Mouse (Mus musculus) left cerebral cortex, adult 2 months (tissue): ENCODE measurements around the gene Dad1. TPM values are rescaled to one million over a fixed set of nuclear protein-coding genes. Genes with fewer than 3 reads are reported as not detected.

Experiments
- DNase-seq, 2 experiments: peaks; one replicate each; pipeline ENCODE4 v3.0.0; 2021 to 2022; ENCODE audit warnings: low spot score in 2 of 2, mixed read lengths in 1 of 2; ENCODE audit errors: extremely low spot score in 1 of 2
- H3K27ac ChIP-seq: fragments of 200-600 bp; 2 replicates; pipeline ENCODE4 v1.8.1; 2022
- H3K4me3 ChIP-seq: fragments of 200-600 bp; 2 replicates; pipeline ENCODE4 v1.8.1; 2022
- CTCF ChIP-seq: fragments of 200-600 bp; IDR thresholded peaks from 2 replicates; pipeline ENCODE4 v1.8.1; 2022; ENCODE audit warnings: antibody characterized with exemption, mild to moderate bottlenecking, moderate library complexity
- intact Hi-C: fragments of 180-260 bp; cut with DNase I; formaldehyde crosslinking; loops from one replicate; pipeline ENCODE4 v1.15.1; 2025
- total RNA-seq, 2 experiments: library from RNA; stranded (reverse); gene quantifications; 2 replicates each; pipeline ENCODE4 v1.2.3; 2021

Gene Dad1
- total RNA-seq, 2 experiments from 2014 or later: 106 to 115 TPM

DNA sequence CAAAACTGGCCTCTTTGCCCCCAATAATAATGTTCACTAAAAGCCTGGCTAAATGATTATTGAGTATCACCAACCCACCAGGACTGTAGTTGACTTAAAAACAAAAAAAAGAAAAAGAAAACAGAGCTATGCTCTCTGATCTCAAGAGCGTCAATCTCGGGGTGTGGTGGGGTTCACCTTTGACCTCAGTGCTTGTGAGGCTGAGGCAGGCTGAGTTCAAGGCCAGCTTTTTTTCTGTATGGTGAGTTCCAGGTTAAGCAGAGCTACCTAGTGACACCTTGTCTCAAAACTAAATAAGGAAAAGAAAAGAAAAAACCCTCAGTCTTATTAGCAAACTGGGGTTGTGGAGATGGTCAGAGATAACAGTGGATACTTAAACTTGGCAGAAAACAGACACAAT lies 43.5 kb downstream of the Dad1 start:
- H3K4me3 ChIP-seq: no peak overlapping the region
- no peak for TF ChIP-seq CTCF
- DNase-seq: no peak
- intact Hi-C loops: no loop called here
- H3K27ac ChIP-seq: no peak overlapping the region

DNA sequence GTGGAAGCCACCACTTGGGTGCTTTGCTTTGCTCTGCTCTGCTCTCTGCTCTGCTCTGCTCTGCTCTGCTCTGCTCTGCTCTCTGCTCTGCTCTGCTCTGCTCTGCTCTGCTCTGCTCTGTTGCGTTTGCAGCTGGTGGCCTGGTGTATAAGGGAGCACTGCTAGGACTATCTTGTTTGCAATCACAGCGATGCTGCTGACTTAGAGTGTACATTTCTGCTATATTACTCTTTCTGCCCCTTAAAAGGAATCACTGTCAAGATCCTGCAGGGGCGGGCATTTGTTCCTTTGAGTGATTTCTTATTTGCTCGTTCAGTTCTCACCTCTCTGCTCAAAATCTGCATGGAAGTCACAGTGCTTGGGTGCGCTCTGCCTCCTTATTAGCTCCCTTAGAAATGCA lies 44.0 kb downstream of the Dad1 start:
- TF ChIP-seq CTCF: no peak
- no peak overlapping the region for H3K27ac ChIP-seq
- intact Hi-C loops: no loop called here
- H3K4me3 ChIP-seq: no peak overlapping the region
- DNase-seq: no peak

GRCm38 (mm10) chr14:54208741-54209140 lies 45.2 kb downstream of the Dad1 start:
- intact Hi-C loops: no loop called here
- no peak for DNase-seq
- H3K27ac ChIP-seq: no peak overlapping the region
- H3K4me3 ChIP-seq: no peak overlapping the region
- TF ChIP-seq CTCF: no peak

- TF ChIP-seq CTCF: no peak
- no peak overlapping the region for H3K4me3 ChIP-seq
- intact Hi-C loops: no loop called here
- no peak for DNase-seq
- H3K27ac ChIP-seq: no peak overlapping the region
Measured at GRCm38 (mm10) chr14:54207924-54208323, 46.0 kb downstream of the Dad1 start.

- no peak for TF ChIP-seq CTCF
- DNase-seq: no peak
- Histone ChIP-seq H3K4me3 (no peak overlapping the region), H3K27ac (no peak overlapping the region)
- intact Hi-C loops: no loop called here
Measured at GRCm38 (mm10) chr14:54206750-54207550, 47.0 kb downstream of the Dad1 start.

DNA sequence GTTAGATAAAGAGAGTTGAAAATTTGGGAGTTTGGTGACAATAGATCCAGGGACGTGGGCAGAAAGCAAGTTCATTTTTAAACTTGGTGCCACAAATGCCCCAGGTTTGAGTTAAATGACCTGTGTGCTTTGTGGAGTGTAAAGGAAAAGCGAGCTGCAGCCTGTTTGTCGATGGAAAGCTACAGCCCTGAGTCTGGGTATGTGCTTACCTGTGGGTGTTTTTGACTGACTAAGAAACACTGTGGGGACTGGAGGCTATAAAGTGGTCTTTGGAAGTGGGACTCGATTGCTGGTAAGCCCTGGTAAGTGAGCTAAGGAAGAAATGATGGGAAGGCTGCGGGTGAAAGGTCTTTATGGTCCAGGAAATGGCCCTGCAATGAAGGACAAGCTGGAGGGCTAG lies 47.6 kb downstream of the Dad1 start:
- TF ChIP-seq CTCF: no peak
- Histone ChIP-seq H3K27ac (no peak overlapping the region), H3K4me3 (no peak overlapping the region)
- DNase-seq: no peak
- intact Hi-C loops: no loop called here

DNA sequence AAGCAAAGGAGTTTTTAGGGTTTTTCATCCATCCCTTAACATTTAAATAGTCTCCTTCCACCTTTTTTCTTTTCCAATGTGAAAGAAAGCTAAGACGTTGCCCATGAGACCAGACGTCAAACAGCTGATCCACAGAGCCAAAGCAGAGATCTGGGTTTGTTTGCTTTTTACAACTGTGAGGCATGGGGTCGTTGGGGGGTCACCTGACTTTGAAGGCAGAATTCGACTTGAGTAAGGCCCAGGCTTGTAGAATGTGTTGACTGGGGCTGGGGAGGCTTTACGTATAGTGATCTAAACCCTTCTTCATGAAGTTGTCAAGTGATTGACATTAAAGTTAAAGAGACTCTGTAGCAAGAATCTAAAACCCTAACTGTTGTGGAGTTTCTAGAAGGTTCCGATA lies 48.0 kb downstream of the Dad1 start:
- H3K27ac ChIP-seq: no peak overlapping the region
- intact Hi-C loops: no loop called here
- DNase-seq: no peak
- no peak for TF ChIP-seq CTCF
- no peak overlapping the region for H3K4me3 ChIP-seq

GRCm38 (mm10) chr14:54204786-54205185 lies 49.1 kb downstream of the Dad1 start:
- H3K27ac ChIP-seq: no peak overlapping the region
- no peak for DNase-seq
- intact Hi-C loops: no loop called here
- no peak for TF ChIP-seq CTCF
- H3K4me3 ChIP-seq: no peak overlapping the region

- intact Hi-C loops: no loop called here
- no peak for TF ChIP-seq CTCF
- Histone ChIP-seq H3K27ac (no peak overlapping the region), H3K4me3 (no peak overlapping the region)
- no peak for DNase-seq
Measured at GRCm38 (mm10) chr14:54204311-54204710, 49.6 kb downstream of the Dad1 start.

DNA sequence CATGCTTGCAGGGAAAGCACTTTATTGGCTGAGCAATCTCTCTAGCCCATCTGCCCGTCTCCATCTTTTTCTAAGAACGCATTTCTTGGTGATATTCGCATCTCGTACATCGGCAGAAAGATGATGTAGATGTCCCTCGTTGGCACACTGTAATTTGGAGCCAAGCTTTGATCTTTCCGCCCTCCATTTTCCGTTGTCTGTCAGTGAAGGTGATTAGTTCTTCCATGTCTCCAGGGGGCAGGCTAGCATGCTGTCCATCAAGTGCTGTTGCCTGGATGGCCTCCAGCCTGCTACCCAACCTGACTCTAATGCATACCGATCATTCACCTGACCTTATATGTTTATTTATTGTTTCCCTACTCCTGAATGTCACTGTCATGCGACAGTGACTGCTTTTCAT lies 50.1 kb downstream of the Dad1 start:
- Histone ChIP-seq H3K27ac (no peak overlapping the region), H3K4me3 (no peak overlapping the region)
- DNase-seq: no peak
- no peak for TF ChIP-seq CTCF
- intact Hi-C loops: no loop called here

- no peak overlapping the region for H3K27ac ChIP-seq
- no peak for DNase-seq
- intact Hi-C loops: no loop called here
- no peak overlapping the region for H3K4me3 ChIP-seq
- TF ChIP-seq CTCF: no peak
Measured at GRCm38 (mm10) chr14:54203207-54203606, 50.7 kb downstream of the Dad1 start.

DNA sequence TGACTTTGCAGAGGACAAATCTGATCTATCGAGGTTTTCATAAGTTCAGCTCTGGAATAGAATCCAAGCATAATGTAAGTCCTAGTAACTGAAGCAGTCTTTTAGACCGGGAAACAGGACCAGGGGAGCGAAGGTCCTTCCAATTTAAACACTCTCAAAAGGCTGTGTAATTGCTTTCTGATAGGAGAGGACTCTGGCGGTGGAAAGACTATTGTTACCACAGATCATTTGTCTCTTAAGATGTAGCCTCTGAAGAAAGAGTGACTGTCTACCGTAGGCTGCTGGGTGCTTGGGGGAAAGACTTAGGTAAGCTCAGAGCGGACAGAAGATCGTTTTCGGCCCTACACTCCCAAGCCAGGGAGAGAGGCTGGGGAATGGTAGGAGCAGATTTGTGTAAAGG lies 53.5 kb downstream of the Dad1 start:
- H3K4me3 ChIP-seq: no peak overlapping the region
- intact Hi-C loops: no loop called here
- no peak overlapping the region for H3K27ac ChIP-seq
- no peak for DNase-seq
- TF ChIP-seq CTCF: no peak

DNA sequence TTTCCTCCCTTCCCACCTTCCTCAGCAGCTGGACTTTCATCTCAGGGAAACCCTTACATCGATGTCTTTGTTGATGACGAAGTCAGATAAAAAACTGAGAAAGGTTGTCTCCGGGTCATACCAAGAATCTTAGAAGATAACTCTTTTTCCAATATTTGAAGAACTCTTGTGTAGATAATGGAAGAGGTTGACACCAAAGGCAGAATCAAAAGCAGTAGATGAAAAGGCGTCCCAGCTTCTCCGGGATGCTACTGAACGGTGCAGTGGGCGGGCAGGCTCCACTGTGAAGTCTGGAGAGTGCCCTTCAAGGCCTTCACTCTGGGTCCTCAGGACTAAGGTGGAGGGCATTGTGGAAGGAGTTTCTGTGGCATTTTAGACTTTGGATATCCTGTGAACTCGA lies 54.2 kb downstream of the Dad1 start:
- intact Hi-C loops: no loop called here
- TF ChIP-seq CTCF: no peak
- DNase-seq: no peak
- Histone ChIP-seq H3K4me3 (no peak overlapping the region), H3K27ac (no peak overlapping the region)
